Mouse (Mus musculus): Measurements from ENCODE around the gene App. TPM values are rescaled to one million over a fixed set of nuclear protein-coding genes. Genes with fewer than 3 reads are reported as not detected.

The App gene
- polyA plus RNA-seq, 1 experiment from 2014 or later: 132 TPM

GRCm38 (mm10) chr16:85160140-85160539 lies 13.4 kb downstream of the App start:
- WGBS: 45% methylated on average over 2 of the region's 2 CpGs
- Histone ChIP-seq H3K4me1 (replicated peaks; ENCODE audit: control insufficient read depth, insufficient read depth, low read length) (peaks cover 8% of the 10 kb centered on the region; the same call in 1 of the 2 replicates), H3K27me3 (replicated peaks; ENCODE audit: control insufficient read depth, insufficient read depth, low read length) (no peaks in the 10 kb centered on the region), H3K4me3 (ENCODE audit: low read depth, low read length) (no peak overlapping the region), H3K9me3 (ENCODE audit: control insufficient read depth, low read length) (no peaks in the 10 kb centered on the region), H3K9ac (ENCODE audit: low read length) (no peak overlapping the region), H3K27ac (ENCODE audit: low read depth) (no peak overlapping the region), H3K36me3 (ENCODE audit: control insufficient read depth, insufficient read depth, low read length) (no peaks in the 10 kb centered on the region), H3K4me2 (ENCODE audit: low read length) (no peak overlapping the region)
- DNase-seq (ENCODE audit: low spot score) (no peak), ATAC-seq (replicated peaks; ENCODE audit: low FRiP score, low TSS enrichment, low read depth) (no peak)

GRCm38 (mm10) chr16:85157796-85158546 lies 15.6 kb downstream of the App start:
- Histone ChIP-seq H3K36me3 (ENCODE audit: control insufficient read depth, insufficient read depth, low read length) (no peaks in the 10 kb centered on the region), H3K4me2 (ENCODE audit: low read length) (no peak overlapping the region), H3K4me1 (replicated peaks; ENCODE audit: control insufficient read depth, insufficient read depth, low read length) (peaks cover 8% of the 10 kb centered on the region), H3K9ac (ENCODE audit: low read length) (no peak overlapping the region), H3K4me3 (ENCODE audit: low read depth, low read length) (no peak overlapping the region), H3K27me3 (replicated peaks; ENCODE audit: control insufficient read depth, insufficient read depth, low read length) (no peaks in the 10 kb centered on the region), H3K9me3 (ENCODE audit: control insufficient read depth, low read length) (no peaks in the 10 kb centered on the region), H3K27ac (ENCODE audit: low read depth) (no peak overlapping the region)
- ATAC-seq (replicated peaks; ENCODE audit: low FRiP score, low TSS enrichment, low read depth) (no peak), DNase-seq (ENCODE audit: low spot score) (no peak)
- 55% methylated on average over 11 of the region's 11 CpGs for WGBS

- WGBS: 90% methylated on average over 2 of the region's 2 CpGs
- H3K4me3 ChIP-seq (ENCODE audit: low read depth, low read length): no peak overlapping the region
- no peaks in the 10 kb centered on the region for H3K9me3 ChIP-seq (ENCODE audit: control insufficient read depth, low read length)
- no peak overlapping the region for H3K27ac ChIP-seq (ENCODE audit: low read depth)
- peaks cover 9% of the 10 kb centered on the region for H3K4me1 ChIP-seq (replicated peaks; ENCODE audit: control insufficient read depth, insufficient read depth, low read length)
- no peak for DNase-seq (ENCODE audit: low spot score)
- H3K27me3 ChIP-seq (replicated peaks; ENCODE audit: control insufficient read depth, insufficient read depth, low read length): no peaks in the 10 kb centered on the region
- no peak overlapping the region for H3K4me2 ChIP-seq (ENCODE audit: low read length)
- H3K36me3 ChIP-seq (ENCODE audit: control insufficient read depth, insufficient read depth, low read length): no peaks in the 10 kb centered on the region
- H3K9ac ChIP-seq (ENCODE audit: low read length): no peak overlapping the region
- no peak for ATAC-seq (replicated peaks; ENCODE audit: low FRiP score, low TSS enrichment, low read depth)
Measured at GRCm38 (mm10) chr16:85157156-85157555, 16.4 kb downstream of the App start.

- Histone ChIP-seq H3K27ac (ENCODE audit: low read depth) (no peak overlapping the region), H3K36me3 (ENCODE audit: control insufficient read depth, insufficient read depth, low read length) (no peaks in the 10 kb centered on the region), H3K9ac (ENCODE audit: low read length) (no peak overlapping the region), H3K9me3 (ENCODE audit: control insufficient read depth, low read length) (no peaks in the 10 kb centered on the region), H3K4me3 (ENCODE audit: low read depth, low read length) (no peak overlapping the region), H3K27me3 (replicated peaks; ENCODE audit: control insufficient read depth, insufficient read depth, low read length) (no peaks in the 10 kb centered on the region), H3K4me2 (ENCODE audit: low read length) (no peak overlapping the region), H3K4me1 (replicated peaks; ENCODE audit: control insufficient read depth, insufficient read depth, low read length) (peaks cover 19% of the 10 kb centered on the region)
- WGBS: 82% methylated on average over 10 of the region's 10 CpGs
- ATAC-seq (replicated peaks; ENCODE audit: low FRiP score, low TSS enrichment, low read depth) (no peak), DNase-seq (ENCODE audit: low spot score) (no peak)
Measured at GRCm38 (mm10) chr16:85155836-85156235, 17.7 kb downstream of the App start.

GRCm38 (mm10) chr16:85152457-85152856 lies 21.1 kb downstream of the App start:
- DNase-seq (ENCODE audit: low spot score): no peak
- H3K27ac ChIP-seq (ENCODE audit: low read depth): no peak overlapping the region
- H3K9ac ChIP-seq (ENCODE audit: low read length): no peak overlapping the region

GRCm38 (mm10) chr16:85151681-85152080 lies 21.9 kb downstream of the App start:
- Histone ChIP-seq H3K4me1 (replicated peaks; ENCODE audit: control insufficient read depth, insufficient read depth, low read length) (peaks cover 25% of the 10 kb centered on the region), H3K27me3 (replicated peaks; ENCODE audit: control insufficient read depth, insufficient read depth, low read length) (no peaks in the 10 kb centered on the region), H3K9me3 (ENCODE audit: control insufficient read depth, low read length) (no peaks in the 10 kb centered on the region), H3K9ac (ENCODE audit: low read length) (no peak overlapping the region), H3K27ac (ENCODE audit: low read depth) (no peak overlapping the region), H3K4me3 (ENCODE audit: low read depth, low read length) (no peak overlapping the region), H3K4me2 (ENCODE audit: low read length) (no peak overlapping the region), H3K36me3 (ENCODE audit: control insufficient read depth, insufficient read depth, low read length) (no peaks in the 10 kb centered on the region)
- ATAC-seq (replicated peaks; ENCODE audit: low FRiP score, low TSS enrichment, low read depth): no peak
- 29% methylated on average over 7 of the region's 7 CpGs for WGBS
- DNase-seq (ENCODE audit: low spot score): no peak

More at GRCm38 (mm10) chr16:85152457-85152856, 21.1 kb downstream of the App start:
- WGBS: 81% methylated on average over 8 of the region's 8 CpGs
- no peak for ATAC-seq (replicated peaks; ENCODE audit: low FRiP score, low TSS enrichment, low read depth)
- Histone ChIP-seq H3K4me3 (ENCODE audit: low read depth, low read length) (no peak overlapping the region), H3K4me2 (ENCODE audit: low read length) (no peak overlapping the region), H3K36me3 (ENCODE audit: control insufficient read depth, insufficient read depth, low read length) (no peaks in the 10 kb centered on the region), H3K9me3 (ENCODE audit: control insufficient read depth, low read length) (no peaks in the 10 kb centered on the region), H3K27me3 (replicated peaks; ENCODE audit: control insufficient read depth, insufficient read depth, low read length) (no peaks in the 10 kb centered on the region), H3K4me1 (replicated peaks; ENCODE audit: control insufficient read depth, insufficient read depth, low read length) (peaks cover 25% of the 10 kb centered on the region)

- Histone ChIP-seq H3K9ac (ENCODE audit: low read length) (no peak overlapping the region), H3K4me3 (ENCODE audit: low read depth, low read length) (no peak overlapping the region), H3K4me1 (replicated peaks; ENCODE audit: control insufficient read depth, insufficient read depth, low read length) (peaks cover 25% of the 10 kb centered on the region), H3K27ac (ENCODE audit: low read depth) (no peak overlapping the region), H3K4me2 (ENCODE audit: low read length) (no peak overlapping the region), H3K27me3 (replicated peaks; ENCODE audit: control insufficient read depth, insufficient read depth, low read length) (no peaks in the 10 kb centered on the region), H3K36me3 (ENCODE audit: control insufficient read depth, insufficient read depth, low read length) (no peaks in the 10 kb centered on the region), H3K9me3 (ENCODE audit: control insufficient read depth, low read length) (no peaks in the 10 kb centered on the region)
- DNase-seq (ENCODE audit: low spot score) (no peak), ATAC-seq (replicated peaks; ENCODE audit: low FRiP score, low TSS enrichment, low read depth) (no peak)
- 37% methylated on average over 9 of the region's 9 CpGs for WGBS
Measured at GRCm38 (mm10) chr16:85150902-85151301, 22.7 kb downstream of the App start.

- Histone ChIP-seq H3K27me3 (replicated peaks; ENCODE audit: control insufficient read depth, insufficient read depth, low read length) (no peaks in the 10 kb centered on the region), H3K4me3 (ENCODE audit: low read depth, low read length) (no peak overlapping the region), H3K4me1 (replicated peaks; ENCODE audit: control insufficient read depth, insufficient read depth, low read length) (peaks cover 22% of the 10 kb centered on the region), H3K9me3 (ENCODE audit: control insufficient read depth, low read length) (no peaks in the 10 kb centered on the region), H3K9ac (ENCODE audit: low read length) (no peak overlapping the region), H3K36me3 (ENCODE audit: control insufficient read depth, insufficient read depth, low read length) (no peaks in the 10 kb centered on the region), H3K4me2 (ENCODE audit: low read length) (no peak overlapping the region), H3K27ac (ENCODE audit: low read depth) (no peak overlapping the region)
- WGBS: 74% methylated on average over 1 of the region's 1 CpGs
- DNase-seq (ENCODE audit: low spot score) (no peak), ATAC-seq (replicated peaks; ENCODE audit: low FRiP score, low TSS enrichment, low read depth) (no peak)
Measured at GRCm38 (mm10) chr16:85149509-85149871, 24.1 kb downstream of the App start.

All from intestine, embryonic 14.5 days (tissue).